Mouse (Mus musculus) mesoderm, embryonic 11.5 days (tissue): ENCODE results near the gene Rfpl4.
"Not testable (repeated sequence)": the region's sequence is repeated elsewhere in the genome, so short reads cannot be mapped to it uniquely, and the experiment has no call there.

Source experiments
- DNase-seq: peaks from one replicate; pipeline ENCODE4 v3.0.0-alpha.2; 2012; ENCODE audit warnings: low read depth, low spot score

Rfpl4 gene

GRCm38 (mm10) chr7:5116850-5117249 lies at the start of gene Rfpl4:
Gene Rfpl4, minus strand, starts transcription at chr7:5116950.
- DNase-seq: no peak

GRCm38 (mm10) chr7:5149570-5149969 lies 32.8 kb upstream of the Rfpl4 start, which contains the start of gene Vmn1r55:
Gene Vmn1r55, minus strand, starts transcription at chr7:5149670.
- not testable (repeated sequence) for DNase-seq

GRCm38 (mm10) chr7:5125549-5126406 lies 9.0 kb upstream of the Rfpl4 start, which contains the start of gene Rasl2-9:
Gene Rasl2-9, minus strand, starts transcription at chr7:5125950.
- peak; percentile 55 for DNase-seq

GRCm38 (mm10) chr7:5125078-5125477 lies 8.3 kb upstream of the Rfpl4 start:
- DNase-seq: no peak

- no peak for DNase-seq
These were observed 4.0 kb downstream of the Rfpl4 start for GRCm38 (mm10) chr7:5112701-5113100.

- DNase-seq: no peak
These were observed 7.4 kb downstream of the Rfpl4 start for GRCm38 (mm10) chr7:5109301-5109700.

GRCm38 (mm10) chr7:5108272-5108671 lies 8.5 kb downstream of the Rfpl4 start:
- no peak for DNase-seq

- no peak for DNase-seq
These were observed 14.2 kb downstream of the Rfpl4 start for GRCm38 (mm10) chr7:5102564-5102963.

GRCm38 (mm10) chr7:5101066-5101663 lies 15.6 kb downstream of the Rfpl4 start:
- DNase-seq: no peak

- DNase-seq: no peak
These were observed 17.0 kb downstream of the Rfpl4 start for GRCm38 (mm10) chr7:5099796-5100195.

- no peak for DNase-seq
These were observed 18.0 kb downstream of the Rfpl4 start for GRCm38 (mm10) chr7:5098769-5099168.

GRCm38 (mm10) chr7:5092831-5093510 lies 23.8 kb downstream of the Rfpl4 start:
- DNase-seq: no peak

- no peak for DNase-seq
These were observed 24.4 kb downstream of the Rfpl4 start for GRCm38 (mm10) chr7:5092381-5092780.

GRCm38 (mm10) chr7:5091008-5091728 lies 25.6 kb downstream of the Rfpl4 start:
- no peak for DNase-seq

- DNase-seq: no peak
These were observed 26.9 kb downstream of the Rfpl4 start for GRCm38 (mm10) chr7:5089853-5090252.

- DNase-seq: no peak
These were observed 28.9 kb downstream of the Rfpl4 start for GRCm38 (mm10) chr7:5087886-5088285.

GRCm38 (mm10) chr7:5086921-5087440 lies 29.8 kb downstream of the Rfpl4 start:
- DNase-seq: no peak

- DNase-seq: no peak
These were observed 31.2 kb downstream of the Rfpl4 start for GRCm38 (mm10) chr7:5085512-5085911.

- DNase-seq: no peak
These were observed 33.2 kb downstream of the Rfpl4 start for GRCm38 (mm10) chr7:5083325-5084105.

- no peak for DNase-seq
These were observed 34.8 kb downstream of the Rfpl4 start for GRCm38 (mm10) chr7:5081939-5082338.

GRCm38 (mm10) chr7:5081241-5081640 lies 35.5 kb downstream of the Rfpl4 start:
- no peak for DNase-seq
